Mouse (Mus musculus) bone marrow macrophage, adult 2 months (primary cell): Measurements from ENCODE around the gene Hs6st1.

Experiments used
- CTCF ChIP-seq: IDR thresholded peaks from 2 replicates; pipeline ENCODE4 v1.5.1; 2012; ENCODE audit warnings: low read depth, mild to moderate bottlenecking, low read length, moderate library complexity
- POLR2A ChIP-seq: IDR thresholded peaks from 2 replicates; pipeline ENCODE4 v1.6.1; 2012; ENCODE audit warnings: mild to moderate bottlenecking, low read depth, low read length, borderline replicate concordance

- TF ChIP-seq CTCF = no peak
- no peak for TF ChIP-seq POLR2A
These were observed 589 bp upstream of the Hs6st1 start for GRCm38 (mm10) chr1:36067611-36068010.
